Mouse (Mus musculus) frontal cortex, adult (tissue): Measurements from ENCODE around the gene 4933405L10Rik.

Experiments used
- ATAC-seq: cut with Nextera tagmentation; 2 replicates; pipeline ENCODE4 v1.9.2; 2017; ENCODE audit warnings: mild to moderate bottlenecking, moderate library complexity, mixed read lengths; ENCODE audit not compliant: low TSS enrichment

4933405L10Rik gene

GRCm38 (mm10) chr8:105754688-105755087 is 47.2 kb downstream of the 4933405L10Rik start:
- no peak for ATAC-seq

GRCm38 (mm10) chr8:105757796-105758276 is 50.4 kb downstream of the 4933405L10Rik start:
- ATAC-seq: no peak; the same call in 1 of the 2 replicates

- ATAC-seq: peak; percentile 99
These were observed 51.0 kb downstream of the 4933405L10Rik start, which contains the start of gene Gfod2 for GRCm38 (mm10) chr8:105758277-105759108. TSS of gene Gfod2 (minus strand) at chr8:105758664.
